Mouse (Mus musculus): ENCODE measurements around the gene Cyp26b1. TPM values are rescaled to one million over a fixed set of nuclear protein-coding genes. Genes with fewer than 3 reads are reported as not detected.

The Cyp26b1 gene
- polyA plus RNA-seq, 1 experiment from 2014 or later: 1.1 TPM

DNA sequence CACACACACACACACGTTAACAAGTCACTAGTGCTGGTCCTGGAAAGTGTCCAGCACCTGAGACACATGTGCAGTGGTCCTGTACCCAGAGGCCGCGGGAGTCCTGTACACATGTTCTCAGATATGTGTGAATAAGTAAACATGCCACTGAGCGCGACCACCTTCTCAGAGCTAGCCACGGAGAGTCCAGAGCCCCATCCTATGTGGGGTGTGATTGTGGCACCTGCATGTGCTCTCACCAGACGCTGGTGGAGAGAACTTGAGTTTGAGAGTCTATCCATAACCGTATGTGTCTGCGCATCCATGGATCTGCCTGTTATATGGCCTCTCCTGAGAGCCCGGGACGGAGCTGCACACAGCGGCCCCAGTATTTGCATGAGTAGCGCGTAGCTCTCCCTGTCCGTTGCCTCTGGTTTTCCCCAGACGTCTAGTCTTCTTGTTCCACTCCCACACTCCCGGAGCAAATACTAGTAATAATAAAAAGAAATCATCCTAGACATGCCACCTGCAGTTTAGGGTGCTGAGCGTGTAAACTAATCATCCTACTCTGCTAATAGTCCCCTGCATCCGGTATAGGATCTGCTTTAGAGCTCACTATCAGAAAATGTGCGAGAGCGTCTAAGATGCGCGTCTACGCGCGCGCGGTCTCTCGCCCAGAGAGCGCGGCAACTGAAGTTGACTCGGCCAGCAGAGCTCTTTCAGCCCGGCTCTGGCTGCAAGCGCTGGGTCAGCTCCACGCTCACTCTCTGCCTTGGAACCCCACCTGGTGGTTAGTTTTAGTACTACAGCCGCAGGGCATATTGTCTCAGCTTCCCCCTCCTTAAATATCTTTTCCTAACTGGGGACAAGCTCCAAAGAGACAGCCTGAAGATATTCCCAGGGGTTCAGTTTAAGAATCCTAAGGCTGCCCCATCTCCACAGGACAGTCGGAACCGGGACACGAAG, 3.7 kb downstream of the Cyp26b1 start:
- H3K27ac ChIP-seq (ENCODE audit: low read length): peak overlapping the region; percentile 11; the same call in 1 of the 2 replicates
- peak overlapping the region; percentile 50; the same call in 1 of the 2 replicates for H3K4me3 ChIP-seq (ENCODE audit: low read depth, low read length)
- 3% methylated on average over 39 of the region's 39 CpGs for WGBS
- H3K4me2 ChIP-seq (replicated peaks; ENCODE audit: low read depth, low read length): peak overlapping the region; percentile 92
- peaks cover 14% of the 10 kb centered on the region; the same call in 1 of the 2 replicates for H3K27me3 ChIP-seq (ENCODE audit: control insufficient read depth, insufficient read depth, low read length)
- no peaks in the 10 kb centered on the region for H3K9me3 ChIP-seq (ENCODE audit: control insufficient read depth, low read depth, low read length)
- H3K36me3 ChIP-seq (ENCODE audit: control insufficient read depth, insufficient read depth, low read length): no peaks in the 10 kb centered on the region
- H3K4me1 ChIP-seq (ENCODE audit: control insufficient read depth, insufficient read depth, low read length): peaks cover 38% of the 10 kb centered on the region
- H3K9ac ChIP-seq (replicated peaks; ENCODE audit: low read depth, low read length): no peak overlapping the region
- peak; percentile 53; the same call in 1 of the 2 replicates for ATAC-seq (ENCODE audit: insufficient number of reproducible peaks, insufficient read depth, low FRiP score, low read depth)

DNA sequence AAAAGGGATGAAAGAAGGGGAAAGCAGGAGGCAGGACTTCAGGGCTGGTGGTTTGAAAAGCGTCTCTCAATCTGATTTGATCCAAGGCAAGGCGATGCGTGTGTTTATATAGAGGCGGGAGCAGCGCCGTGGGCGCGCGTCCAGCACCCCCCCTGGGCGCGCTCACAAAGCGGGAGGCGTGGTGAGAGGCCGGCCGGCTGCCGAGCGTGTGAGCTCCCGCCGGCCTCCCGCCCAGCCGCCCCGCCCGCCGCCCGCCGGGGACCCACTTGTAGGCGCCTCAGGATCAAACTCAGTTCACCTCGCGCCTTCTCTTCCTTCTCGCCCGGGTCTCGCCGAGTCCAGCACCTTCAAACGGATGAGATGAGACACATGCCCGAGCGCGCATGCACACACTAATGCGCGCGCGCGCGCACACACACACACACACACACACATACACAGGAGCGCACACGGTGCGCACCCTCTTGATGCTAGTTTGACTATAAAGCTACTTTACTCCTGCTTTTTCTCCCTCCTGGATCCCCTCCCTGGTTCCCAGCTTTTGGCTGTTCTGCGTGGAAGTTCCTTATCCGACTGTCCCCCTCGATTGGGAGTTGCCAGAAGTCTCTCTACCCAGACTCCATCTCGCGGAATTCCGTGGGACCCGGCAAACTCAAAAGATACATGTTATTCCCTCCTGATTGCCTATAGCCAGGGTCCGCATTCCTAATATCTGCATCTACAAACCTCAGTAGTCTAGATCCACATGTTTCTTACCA, 4.6 kb downstream of the Cyp26b1 start:
- H3K4me3 ChIP-seq (ENCODE audit: low read depth, low read length): peak overlapping the region; percentile 50
- no peak overlapping the region; the same call in 1 of the 2 replicates for H3K27ac ChIP-seq (ENCODE audit: low read length)
- no peak for ATAC-seq (ENCODE audit: insufficient number of reproducible peaks, insufficient read depth, low FRiP score, low read depth)
- WGBS: under 1% methylated on average over 53 of the region's 54 CpGs
- no peak overlapping the region for H3K9ac ChIP-seq (replicated peaks; ENCODE audit: low read depth, low read length)
- H3K36me3 ChIP-seq (ENCODE audit: control insufficient read depth, insufficient read depth, low read length): no peaks in the 10 kb centered on the region
- H3K9me3 ChIP-seq (ENCODE audit: control insufficient read depth, low read depth, low read length): no peaks in the 10 kb centered on the region
- H3K4me2 ChIP-seq (replicated peaks; ENCODE audit: low read depth, low read length): peak overlapping the region; percentile 92
- peaks cover 46% of the 10 kb centered on the region for H3K4me1 ChIP-seq (ENCODE audit: control insufficient read depth, insufficient read depth, low read length)
- H3K27me3 ChIP-seq (ENCODE audit: control insufficient read depth, insufficient read depth, low read length): peaks cover 18% of the 10 kb centered on the region; the same call in 1 of the 2 replicates

GRCm38 (mm10) chr6:84588221-84588894, 5.3 kb downstream of the Cyp26b1 start:
- H3K4me1 ChIP-seq (ENCODE audit: control insufficient read depth, insufficient read depth, low read length): peaks cover 51% of the 10 kb centered on the region
- ATAC-seq (ENCODE audit: insufficient number of reproducible peaks, insufficient read depth, low FRiP score, low read depth): no peak
- no peaks in the 10 kb centered on the region for H3K36me3 ChIP-seq (ENCODE audit: control insufficient read depth, insufficient read depth, low read length)
- 1% methylated on average over 41 of the region's 41 CpGs for WGBS
- peak overlapping the region; percentile 48; the same call in 1 of the 2 replicates for H3K27ac ChIP-seq (ENCODE audit: low read length)
- no peaks in the 10 kb centered on the region for H3K9me3 ChIP-seq (ENCODE audit: control insufficient read depth, low read depth, low read length)
- peaks cover 23% of the 10 kb centered on the region; the same call in 1 of the 2 replicates for H3K27me3 ChIP-seq (ENCODE audit: control insufficient read depth, insufficient read depth, low read length)
- H3K9ac ChIP-seq (replicated peaks; ENCODE audit: low read depth, low read length): peak overlapping the region; percentile 25; the same call in 1 of the 2 replicates
- H3K4me2 ChIP-seq (replicated peaks; ENCODE audit: low read depth, low read length): peak overlapping the region; percentile 92
- peak overlapping the region; percentile 50 for H3K4me3 ChIP-seq (ENCODE audit: low read depth, low read length)

DNA sequence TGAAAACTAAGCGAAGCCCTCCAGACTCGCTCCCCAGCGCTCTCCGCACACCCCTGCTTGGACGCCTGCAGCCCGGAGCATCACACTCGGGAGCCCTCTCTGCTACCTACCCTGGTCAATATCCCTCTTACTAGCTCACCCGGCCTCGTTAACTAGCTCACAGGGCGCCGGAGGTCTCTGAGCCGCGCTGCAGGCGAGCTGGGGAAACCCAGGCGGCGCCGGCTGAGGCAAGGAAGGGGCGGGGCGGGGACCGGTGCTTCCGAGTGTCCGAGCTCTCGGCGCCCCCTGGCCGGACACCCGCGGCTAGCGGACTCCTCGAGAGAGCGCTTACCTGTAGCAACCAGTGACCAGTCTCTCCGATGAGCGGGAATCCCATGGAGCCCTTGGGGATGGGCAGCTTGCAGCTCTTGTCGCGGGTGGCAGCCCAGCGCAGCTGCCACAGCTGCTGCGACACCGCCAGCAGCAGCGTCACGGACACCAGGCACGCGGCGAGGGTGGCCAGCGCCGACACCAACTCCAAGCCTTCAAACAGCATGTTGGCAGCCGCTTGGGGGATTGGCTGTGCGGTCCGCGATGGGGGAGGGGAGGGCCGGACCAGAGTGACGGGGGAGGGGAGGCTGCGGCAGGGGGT, 6.1 kb downstream of the Cyp26b1 start:
- H3K36me3 ChIP-seq (ENCODE audit: control insufficient read depth, insufficient read depth, low read length): no peaks in the 10 kb centered on the region
- peaks cover 57% of the 10 kb centered on the region for H3K4me1 ChIP-seq (ENCODE audit: control insufficient read depth, insufficient read depth, low read length)
- no peak overlapping the region for H3K27ac ChIP-seq (ENCODE audit: low read length)
- peak overlapping the region; percentile 50 for H3K4me3 ChIP-seq (ENCODE audit: low read depth, low read length)
- no peaks in the 10 kb centered on the region for H3K9me3 ChIP-seq (ENCODE audit: control insufficient read depth, low read depth, low read length)
- WGBS: 1% methylated on average over 51 of the region's 51 CpGs
- peak overlapping the region; percentile 25; the same call in 1 of the 2 replicates for H3K9ac ChIP-seq (replicated peaks; ENCODE audit: low read depth, low read length)
- peaks cover 23% of the 10 kb centered on the region; the same call in 1 of the 2 replicates for H3K27me3 ChIP-seq (ENCODE audit: control insufficient read depth, insufficient read depth, low read length)
- peak overlapping the region; percentile 92 for H3K4me2 ChIP-seq (replicated peaks; ENCODE audit: low read depth, low read length)
- ATAC-seq (ENCODE audit: insufficient number of reproducible peaks, insufficient read depth, low FRiP score, low read depth): no peak

GRCm38 (mm10) chr6:84586551-84587200, 7.0 kb downstream of the Cyp26b1 start:
- Histone ChIP-seq H3K4me2 (replicated peaks; ENCODE audit: low read depth, low read length) (peak overlapping the region; percentile 92), H3K27me3 (ENCODE audit: control insufficient read depth, insufficient read depth, low read length) (peaks cover 29% of the 10 kb centered on the region; the same call in 1 of the 2 replicates), H3K9ac (replicated peaks; ENCODE audit: low read depth, low read length) (peak overlapping the region; percentile 25; the same call in 1 of the 2 replicates), H3K27ac (ENCODE audit: low read length) (no peak overlapping the region), H3K4me1 (ENCODE audit: control insufficient read depth, insufficient read depth, low read length) (peaks cover 60% of the 10 kb centered on the region), H3K4me3 (ENCODE audit: low read depth, low read length) (peak overlapping the region; percentile 50), H3K36me3 (ENCODE audit: control insufficient read depth, insufficient read depth, low read length) (no peaks in the 10 kb centered on the region), H3K9me3 (ENCODE audit: control insufficient read depth, low read depth, low read length) (no peaks in the 10 kb centered on the region)
- whole genome bisulfite sequencing: 2% methylated on average over 28 of the region's 28 CpGs
- ATAC-seq (ENCODE audit: insufficient number of reproducible peaks, insufficient read depth, low FRiP score, low read depth): no peak

DNA sequence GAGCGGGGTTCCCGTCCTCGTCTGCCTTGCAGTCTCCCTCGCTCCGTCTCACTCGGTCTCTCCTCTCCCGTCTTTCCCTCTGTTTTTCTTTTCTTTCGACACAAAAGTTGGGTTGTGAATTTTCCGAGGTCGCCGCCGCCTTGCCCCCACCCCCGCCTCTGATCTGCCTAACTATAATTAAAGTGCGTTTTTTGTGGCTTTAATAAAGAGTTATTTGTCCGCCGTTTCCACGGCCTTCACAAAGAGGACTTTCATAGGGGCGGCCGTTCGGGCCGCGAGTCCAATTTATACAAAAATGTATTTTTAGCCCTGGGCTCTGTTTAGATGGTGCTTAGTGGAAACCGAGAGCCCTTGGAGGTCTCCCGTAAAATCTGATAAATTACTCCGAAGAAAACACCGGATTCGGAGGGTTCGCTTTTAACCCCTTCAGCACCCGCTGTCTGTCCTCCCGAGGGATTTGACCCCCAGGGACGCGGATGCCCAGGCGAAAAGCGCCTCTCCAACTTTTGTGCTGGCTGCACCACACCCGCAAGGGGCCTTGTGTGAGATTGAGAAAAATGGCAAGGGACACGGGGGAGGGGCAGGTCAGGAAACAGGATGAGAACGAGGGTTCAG, 7.9 kb downstream of the Cyp26b1 start:
- no peak for ATAC-seq (ENCODE audit: insufficient number of reproducible peaks, insufficient read depth, low FRiP score, low read depth)
- no peak overlapping the region; the same call in 1 of the 2 replicates for H3K27ac ChIP-seq (ENCODE audit: low read length)
- peak overlapping the region; percentile 50 for H3K4me3 ChIP-seq (ENCODE audit: low read depth, low read length)
- WGBS: 1% methylated on average over 37 of the region's 37 CpGs
- H3K36me3 ChIP-seq (ENCODE audit: control insufficient read depth, insufficient read depth, low read length): no peaks in the 10 kb centered on the region
- no peaks in the 10 kb centered on the region for H3K9me3 ChIP-seq (ENCODE audit: control insufficient read depth, low read depth, low read length)
- peaks cover 59% of the 10 kb centered on the region for H3K4me1 ChIP-seq (ENCODE audit: control insufficient read depth, insufficient read depth, low read length)
- no peak overlapping the region; the same call in 1 of the 2 replicates for H3K9ac ChIP-seq (replicated peaks; ENCODE audit: low read depth, low read length)
- H3K27me3 ChIP-seq (ENCODE audit: control insufficient read depth, insufficient read depth, low read length): peaks cover 29% of the 10 kb centered on the region; the same call in 1 of the 2 replicates
- peak overlapping the region; percentile 92 for H3K4me2 ChIP-seq (replicated peaks; ENCODE audit: low read depth, low read length)
